Mouse (Mus musculus) lung, postnatal 4 days (tissue): ENCODE measurements at regions not wholly inside any gene's neighbourhood (a gene's known extent, or its start where the extent isn't known, plus 50 kb on each side); places are given as distances from the start of the nearest gene placed in this dataset.

Source experiments
- DNase-seq, 2 experiments: peaks; one replicate each; pipeline ENCODE4 v3.0.0; 2021

- no peak for DNase-seq
Measured at GRCm38 (mm10) chr16:85956006-85956562, 54.5 kb upstream of the Adamts5 start.

- DNase-seq = no peak
Measured at GRCm38 (mm10) chr16:85951628-85952027, 50.0 kb upstream of the Adamts5 start.
